Mouse (Mus musculus) cerebellum, postnatal 10 days (tissue): ENCODE results near the gene Josd2.

ENCODE experiments used
- DNase-seq, 2 experiments: peaks; one replicate each; pipeline ENCODE4 v3.0.0; 2021; ENCODE audit warnings: mixed read lengths in 2 of 2

Gene Josd2

GRCm38 (mm10) chr7:44472961-44473646, 5.3 kb downstream of the Josd2 start:
- DNase-seq = no peak

- DNase-seq = peak in 1 of 2 experiments; percentile 73
Observed at GRCm38 (mm10) chr7:44474419-44474818, 6.6 kb downstream of the Josd2 start.

DNA sequence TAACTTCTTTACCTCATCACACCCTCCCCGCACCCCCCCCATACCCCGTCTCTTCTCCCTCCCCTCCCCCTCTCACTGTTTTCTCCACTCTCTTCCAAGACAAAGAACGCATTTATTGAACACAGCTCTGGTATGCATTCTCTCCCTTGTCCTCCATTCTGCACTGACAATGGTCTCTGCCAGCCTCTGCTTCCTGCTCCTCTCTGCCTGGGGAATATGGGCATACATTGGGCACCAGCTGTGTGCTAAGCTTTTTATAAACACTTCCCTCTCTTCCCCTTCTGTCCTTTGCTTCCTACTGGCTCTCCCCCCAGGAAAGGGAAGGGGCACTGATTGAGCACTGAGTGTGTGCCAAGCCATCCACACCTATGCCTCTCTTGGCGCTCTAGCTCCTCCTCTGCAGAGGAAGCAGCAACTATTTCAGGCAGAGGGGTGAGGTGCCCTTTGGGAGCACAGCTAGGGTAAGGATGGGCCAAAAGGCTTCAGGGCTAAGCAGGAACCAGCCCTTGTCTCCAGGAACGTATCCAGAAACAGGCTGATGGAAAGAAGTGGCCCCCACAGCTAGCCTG, 7.3 kb downstream of the Josd2 start:
- peak in 1 of 2 experiments; percentile 16 for DNase-seq

- DNase-seq = no peak
Observed at GRCm38 (mm10) chr7:44482836-44483435, 15.2 kb downstream of the Josd2 start.

GRCm38 (mm10) chr7:44484109-44484508, 16.3 kb downstream of the Josd2 start:
- DNase-seq = no peak

- DNase-seq = peak; percentile 91 to 94
Observed at GRCm38 (mm10) chr7:44484841-44485571, 17.2 kb downstream of the Josd2 start.

- DNase-seq = peak; percentile 4 to 14
Observed at GRCm38 (mm10) chr7:44485572-44486195, 17.9 kb downstream of the Josd2 start.

DNA sequence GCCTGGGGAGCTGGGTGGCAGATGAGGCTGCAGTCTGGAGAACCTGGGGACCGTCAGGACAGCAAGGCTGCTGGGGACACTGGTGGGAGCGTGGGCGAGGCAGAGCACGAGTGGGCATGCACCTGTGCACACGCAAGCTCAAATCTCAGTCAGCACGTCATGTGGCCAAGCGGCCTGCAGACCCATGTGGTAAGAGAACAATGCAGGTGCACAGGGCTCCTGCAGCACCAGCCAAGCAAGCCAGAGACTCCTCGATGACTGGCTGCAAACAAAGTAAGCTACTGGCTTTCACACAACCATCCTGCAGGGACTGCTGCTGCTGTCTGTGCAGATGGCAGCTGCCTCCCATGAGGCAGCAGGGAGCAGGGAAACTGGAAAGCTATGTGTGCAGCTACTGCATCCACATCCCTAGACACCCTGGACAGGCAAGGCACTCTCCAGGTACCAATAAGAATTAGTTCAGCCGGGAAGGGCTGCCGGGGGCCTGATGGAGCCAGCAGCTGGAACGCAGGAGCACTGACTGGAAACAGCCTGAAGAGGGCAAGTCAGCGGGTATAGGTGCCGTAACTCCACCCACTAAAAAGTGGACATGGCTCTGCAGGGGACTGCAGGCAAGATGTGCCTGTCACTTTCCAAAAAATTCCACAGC, 19.3 kb downstream of the Josd2 start:
- DNase-seq = peak; percentile 9 to 12

DNA sequence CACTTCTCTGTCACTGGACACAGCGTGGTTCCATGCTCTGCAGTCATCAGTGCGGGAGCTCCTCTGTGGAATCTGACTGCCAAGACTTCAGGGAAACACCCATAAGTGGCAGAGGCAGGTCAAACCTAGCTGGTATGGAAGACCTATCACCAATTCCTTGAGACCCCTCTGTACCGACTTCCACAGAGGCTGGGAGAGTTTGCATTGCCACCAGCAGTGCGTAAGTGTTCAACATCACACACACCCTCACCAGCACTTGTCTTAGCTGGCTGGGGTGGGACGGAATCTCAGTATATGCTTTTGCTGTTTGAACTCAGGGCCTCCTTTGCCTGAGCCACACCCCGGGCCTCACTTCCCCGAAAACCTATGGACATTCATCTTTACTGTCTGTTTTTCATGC, 20.2 kb downstream of the Josd2 start:
- DNase-seq = peak in 1 of 2 experiments; percentile 4

DNA sequence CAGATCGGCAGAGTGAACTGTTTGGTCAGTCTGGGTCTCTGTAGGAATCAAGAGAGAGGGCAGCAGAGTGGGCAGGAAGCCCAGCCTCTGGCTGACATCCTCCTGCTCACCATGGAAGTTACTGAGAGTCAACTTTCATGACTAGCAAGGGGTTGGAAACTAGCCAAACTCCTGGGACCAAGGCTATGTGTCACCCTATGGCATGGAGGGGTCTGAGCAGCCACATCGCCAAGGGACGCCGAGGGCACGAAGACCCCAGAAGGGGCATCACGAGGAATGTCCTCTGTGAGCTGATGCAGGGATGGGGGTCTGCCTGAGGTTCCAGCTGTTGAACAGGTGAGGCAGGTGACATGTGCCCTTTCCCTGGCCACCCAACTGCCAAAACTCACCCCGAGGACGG, 20.8 kb downstream of the Josd2 start:
- DNase-seq = peak; percentile 21 to 37

DNA sequence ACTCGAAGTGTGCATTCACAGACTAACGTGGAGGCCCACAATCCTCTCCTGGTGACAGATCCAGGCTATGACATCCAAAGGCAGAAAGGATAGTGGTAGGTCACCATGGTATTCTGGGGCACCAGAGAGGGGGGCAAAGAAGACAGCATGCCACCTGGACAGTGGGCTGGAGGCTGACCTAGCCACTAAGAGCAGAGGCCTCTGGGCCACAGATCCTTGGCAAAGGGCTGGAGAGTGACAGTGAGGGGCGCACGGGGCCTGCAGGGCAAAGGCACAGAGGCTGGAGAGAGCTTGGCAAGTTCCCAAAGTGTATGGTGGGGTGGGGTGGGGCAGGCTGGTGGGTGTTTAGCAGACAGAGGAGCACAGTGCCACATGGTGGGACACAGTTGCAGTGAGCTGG, 22.5 kb downstream of the Josd2 start:
- DNase-seq = peak; percentile 21 to 34

DNA sequence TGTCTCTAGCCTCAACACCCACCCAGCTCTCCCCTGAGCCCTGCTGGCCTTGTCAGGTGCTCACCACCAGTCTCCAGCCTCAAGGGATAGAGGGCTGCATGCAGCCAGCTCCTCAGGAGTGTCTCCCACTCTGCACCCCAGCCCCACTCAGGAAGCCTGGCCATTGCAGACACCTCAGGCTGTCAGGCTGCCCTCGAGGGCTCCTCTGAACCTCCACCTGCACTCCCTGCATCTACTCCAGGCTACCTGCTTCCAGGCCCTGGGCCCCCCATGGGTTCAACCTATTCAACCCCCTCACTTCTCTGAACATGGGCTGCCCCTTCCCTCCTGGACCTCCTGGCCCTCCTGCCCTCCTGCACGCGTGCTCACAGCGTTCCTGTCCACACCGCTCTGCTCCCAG, 23.6 kb downstream of the Josd2 start:
- peak in 1 of 2 experiments; percentile 11 for DNase-seq

DNA sequence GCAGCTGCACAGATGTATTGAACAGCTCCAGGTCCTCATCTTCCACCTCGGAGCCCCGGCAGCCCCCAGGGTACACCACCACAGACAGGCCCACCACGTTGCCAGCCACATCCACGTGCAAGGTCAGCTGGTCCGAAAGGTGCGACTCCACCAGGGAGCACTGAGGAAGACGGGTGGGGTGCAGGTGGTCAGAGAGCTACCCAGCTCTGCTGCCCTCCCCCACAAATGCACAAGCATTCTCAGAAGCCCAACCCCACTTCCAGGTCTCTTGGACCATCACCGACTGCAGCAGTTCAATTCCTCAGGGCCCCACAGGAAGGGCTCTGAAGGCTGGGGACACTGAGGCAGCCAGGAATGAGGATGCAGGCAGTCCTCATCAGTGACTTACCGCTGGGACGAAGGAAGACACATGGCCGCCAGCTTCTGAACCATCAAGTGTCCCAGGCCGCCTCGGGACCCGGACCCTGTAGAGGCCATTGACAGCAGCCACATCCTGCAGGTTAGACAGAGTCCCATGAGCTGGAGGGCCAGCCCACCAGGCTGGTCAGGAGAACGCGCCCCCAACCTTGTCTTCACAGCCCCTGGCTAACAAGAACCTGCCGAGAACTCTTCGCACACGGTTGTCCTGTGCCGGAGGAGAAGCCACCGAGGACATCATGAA, 24.5 kb downstream of the Josd2 start:
- peak; percentile 3 to 5 for DNase-seq

GRCm38 (mm10) chr7:44494681-44495080, 26.9 kb downstream of the Josd2 start:
- DNase-seq = peak in 1 of 2 experiments; percentile 11

GRCm38 (mm10) chr7:44495086-44495485, 27.3 kb downstream of the Josd2 start:
- peak in 1 of 2 experiments; percentile 47 for DNase-seq

DNA sequence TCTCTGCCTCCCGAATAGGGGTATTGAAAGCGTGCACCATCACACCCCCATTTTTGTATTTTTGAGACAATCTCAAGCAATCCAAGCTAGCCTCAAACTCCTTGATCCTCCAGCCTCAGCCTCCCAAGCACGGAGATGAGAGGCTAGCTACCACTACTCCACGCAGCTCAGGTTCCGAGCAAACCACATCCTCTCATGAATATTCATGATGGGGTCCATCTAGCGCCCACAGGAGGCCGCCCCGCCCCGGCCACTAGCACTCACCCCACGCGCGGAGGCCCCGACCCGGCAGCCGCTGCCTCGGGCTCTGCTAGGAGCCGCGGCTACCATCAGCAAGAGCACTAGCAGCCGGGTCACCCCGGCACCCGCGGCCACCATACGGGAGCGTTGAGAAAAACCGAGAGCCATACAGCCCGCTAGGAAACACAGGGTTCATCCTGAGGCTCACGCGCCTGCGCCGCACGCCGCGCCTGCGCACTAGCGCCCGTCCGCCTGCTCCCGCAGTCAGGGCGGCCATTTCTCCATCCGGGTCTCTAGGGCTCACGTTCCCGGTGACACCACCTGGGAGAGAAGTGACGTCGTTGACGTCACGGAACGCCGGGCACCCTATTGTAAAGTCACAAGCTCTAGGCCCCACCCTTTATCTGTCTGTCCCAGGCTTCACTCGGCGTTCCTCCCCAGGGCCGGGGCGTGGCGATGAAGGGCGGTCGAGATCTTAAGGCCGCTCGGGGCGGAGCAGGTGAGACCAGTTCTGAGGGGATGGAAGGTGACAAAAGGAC, 28.4 kb downstream of the Josd2 start, which contains the start of the genes Emc10 and Fam71e1:
TSS of gene Emc10 (minus strand) at position 538 of the 779 bp plus-strand sequence.
TSS of gene Fam71e1 (plus strand) at position 590 of the 779 bp plus-strand sequence.
- DNase-seq = peak; percentile 99

DNA sequence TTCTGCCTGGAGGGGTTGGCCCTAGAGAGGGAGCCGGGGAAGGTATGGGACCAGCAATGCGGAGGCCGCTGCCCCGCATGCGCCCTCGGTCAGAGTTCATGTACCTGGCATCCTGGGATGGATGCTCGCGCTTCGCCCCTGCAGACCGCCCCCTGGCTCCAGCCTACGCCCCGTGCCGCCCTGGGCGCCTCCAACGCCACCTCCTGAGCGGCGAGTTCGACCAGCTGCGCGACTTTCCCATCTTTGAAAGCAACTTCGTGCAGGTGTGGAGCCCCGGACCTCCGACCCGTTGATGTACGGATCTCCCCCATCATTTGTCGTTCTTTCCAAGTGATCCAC, 29.0 kb downstream of the Josd2 start:
- DNase-seq = no peak

- DNase-seq = peak; percentile 36 to 38
Observed at GRCm38 (mm10) chr7:44497361-44498055, 29.7 kb downstream of the Josd2 start.

DNA sequence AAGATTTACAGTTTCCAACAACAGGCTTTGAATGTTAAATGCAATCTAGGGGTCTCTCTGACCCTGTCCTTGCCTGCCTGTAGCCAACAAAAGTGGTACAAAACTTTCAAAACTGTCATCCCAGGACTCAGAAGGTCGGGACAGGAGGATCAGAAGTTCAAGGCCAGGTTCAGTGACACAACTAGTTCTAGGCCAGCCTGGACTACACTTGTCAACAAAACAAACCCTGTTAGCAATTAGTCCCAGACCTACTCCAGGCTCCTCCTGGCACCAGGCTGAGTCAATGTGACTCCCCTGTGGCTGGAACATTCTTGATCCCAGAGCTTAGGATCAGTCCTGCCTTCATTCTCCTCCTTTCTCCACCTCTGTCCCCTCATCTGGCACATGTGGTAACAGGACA, 31.1 kb downstream of the Josd2 start:
- peak in 1 of 2 experiments; percentile 7 for DNase-seq

- peak in 1 of 2 experiments; percentile 4 for DNase-seq
Observed at GRCm38 (mm10) chr7:44500046-44500445, 32.3 kb downstream of the Josd2 start.
